Mouse (Mus musculus): ENCODE measurements around the gene Pomgnt1. TPM values are rescaled to one million over a fixed set of nuclear protein-coding genes. Genes with fewer than 3 reads are reported as not detected.

Pomgnt1 gene
- polyA plus RNA-seq, 1 experiment, result 33.6 TPM

GRCm38 (mm10) chr4:116193583-116194383 is 70.1 kb downstream of the Pomgnt1 start:
- Histone ChIP-seq H3K27me3 (ENCODE audit: control insufficient read depth, insufficient read depth, low read length, poor library complexity, severe bottlenecking) (no peaks in the 10 kb centered on the region), H3K4me1 (ENCODE audit: control insufficient read depth, insufficient read depth, low read length) (no peaks in the 10 kb centered on the region), H3K9ac (ENCODE audit: low read depth, poor library complexity, severe bottlenecking) (no peak overlapping the region), H3K36me3 (ENCODE audit: control insufficient read depth, insufficient read depth, low read length, poor library complexity, severe bottlenecking) (no peaks in the 10 kb centered on the region), H3K27ac (ENCODE audit: insufficient read depth, low read length) (no peak overlapping the region), H3K4me3 (ENCODE audit: low read depth, low read length) (no peak overlapping the region), H3K9me3 (replicated peaks; ENCODE audit: control insufficient read depth, insufficient read depth, low read length, poor library complexity, severe bottlenecking) (no peaks in the 10 kb centered on the region)
- TF ChIP-seq CTCF (IDR thresholded peaks at IDR 0.05; ENCODE audit: low read depth, low read length) (no peak), POLR2A (IDR thresholded peaks at IDR 0.05; ENCODE audit: insufficient read depth, low read length) (no peak), EP300 (IDR thresholded peaks at IDR 0.05; ENCODE audit: insufficient read depth, low read depth, low read length) (no peak)

DNA sequence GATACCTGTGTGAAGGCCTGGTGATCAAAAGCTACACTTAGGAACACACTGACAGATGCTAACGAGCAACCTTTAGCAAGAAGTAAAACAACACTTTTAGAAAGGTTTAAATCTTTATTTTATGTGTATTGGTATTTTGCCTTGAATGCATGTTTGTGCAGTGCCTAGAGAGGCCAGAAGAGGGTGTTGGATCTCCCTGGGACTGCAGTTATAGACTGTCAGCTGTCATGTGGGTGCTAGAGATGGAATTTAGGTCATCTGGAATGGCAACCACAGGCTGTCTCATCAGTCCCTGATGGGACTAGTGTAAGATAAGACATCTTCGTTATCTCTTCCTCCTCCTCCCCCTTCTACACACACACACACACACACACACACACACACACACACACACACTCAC is 74.8 kb downstream of the Pomgnt1 start:
- no peaks in the 10 kb centered on the region for H3K36me3 ChIP-seq (ENCODE audit: control insufficient read depth, insufficient read depth, low read length, poor library complexity, severe bottlenecking)
- H3K4me3 ChIP-seq (ENCODE audit: low read depth, low read length), result no peak overlapping the region
- H3K4me1 ChIP-seq (ENCODE audit: control insufficient read depth, insufficient read depth, low read length), result no peaks in the 10 kb centered on the region
- H3K27ac ChIP-seq (ENCODE audit: insufficient read depth, low read length), result no peak overlapping the region
- no peak for TF ChIP-seq POLR2A (IDR thresholded peaks at IDR 0.05; ENCODE audit: insufficient read depth, low read length)
- TF ChIP-seq EP300 (IDR thresholded peaks at IDR 0.05; ENCODE audit: insufficient read depth, low read depth, low read length), result no peak
- TF ChIP-seq CTCF (IDR thresholded peaks at IDR 0.05; ENCODE audit: low read depth, low read length), result no peak
- H3K9ac ChIP-seq (ENCODE audit: low read depth, poor library complexity, severe bottlenecking), result no peak overlapping the region
- no peaks in the 10 kb centered on the region for H3K9me3 ChIP-seq (replicated peaks; ENCODE audit: control insufficient read depth, insufficient read depth, low read length, poor library complexity, severe bottlenecking)
- H3K27me3 ChIP-seq (ENCODE audit: control insufficient read depth, insufficient read depth, low read length, poor library complexity, severe bottlenecking), result no peaks in the 10 kb centered on the region

DNA sequence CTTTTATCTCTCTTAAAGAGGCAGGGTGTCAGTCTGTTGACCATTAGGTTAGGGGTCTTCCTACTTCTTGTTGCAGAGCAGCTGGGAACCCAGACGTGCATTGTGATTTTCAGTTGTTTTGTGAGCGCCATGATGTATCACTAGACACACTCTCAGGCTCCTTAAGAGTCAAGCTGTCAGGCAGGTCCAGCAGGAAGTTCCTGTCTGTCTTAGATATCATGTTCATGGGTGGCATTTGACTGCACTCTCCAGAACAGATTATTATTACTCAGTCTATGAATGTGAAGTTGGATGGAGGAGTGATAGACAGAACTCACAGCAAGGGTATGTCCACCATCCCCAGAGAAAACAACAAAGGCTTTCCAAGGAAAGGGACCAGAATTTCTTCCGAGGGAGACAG is 80.8 kb downstream of the Pomgnt1 start:
- Histone ChIP-seq H3K9ac (ENCODE audit: low read depth, poor library complexity, severe bottlenecking) (no peak overlapping the region), H3K27ac (ENCODE audit: insufficient read depth, low read length) (no peak overlapping the region), H3K36me3 (ENCODE audit: control insufficient read depth, insufficient read depth, low read length, poor library complexity, severe bottlenecking) (no peaks in the 10 kb centered on the region), H3K4me1 (ENCODE audit: control insufficient read depth, insufficient read depth, low read length) (no peaks in the 10 kb centered on the region), H3K9me3 (replicated peaks; ENCODE audit: control insufficient read depth, insufficient read depth, low read length, poor library complexity, severe bottlenecking) (no peaks in the 10 kb centered on the region), H3K27me3 (ENCODE audit: control insufficient read depth, insufficient read depth, low read length, poor library complexity, severe bottlenecking) (no peaks in the 10 kb centered on the region), H3K4me3 (ENCODE audit: low read depth, low read length) (no peak overlapping the region)
- no peak for TF ChIP-seq EP300 (IDR thresholded peaks at IDR 0.05; ENCODE audit: insufficient read depth, low read depth, low read length)

DNA sequence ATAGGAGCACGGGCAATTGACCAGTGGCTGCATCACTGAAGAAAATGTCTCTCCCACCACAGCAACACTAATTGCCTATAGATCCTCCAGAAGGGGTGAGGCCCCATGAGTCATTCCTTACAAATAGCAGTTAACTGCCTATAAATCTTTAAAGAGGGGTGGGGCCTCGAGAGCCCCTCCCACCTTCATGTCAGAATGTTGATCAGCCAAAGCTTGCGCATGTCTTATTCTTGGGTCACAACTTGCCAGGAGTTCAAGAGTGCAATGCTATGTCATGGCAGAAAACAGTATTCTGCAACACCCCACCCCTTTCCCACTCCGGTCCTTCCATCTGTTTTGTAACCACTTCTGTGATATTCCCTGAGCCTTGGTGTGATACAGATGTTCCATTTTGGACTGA is 82.9 kb downstream of the Pomgnt1 start:
- no peaks in the 10 kb centered on the region for H3K36me3 ChIP-seq (ENCODE audit: control insufficient read depth, insufficient read depth, low read length, poor library complexity, severe bottlenecking)
- TF ChIP-seq POLR2A (IDR thresholded peaks at IDR 0.05; ENCODE audit: insufficient read depth, low read length) (no peak), EP300 (IDR thresholded peaks at IDR 0.05; ENCODE audit: insufficient read depth, low read depth, low read length) (no peak), CTCF (IDR thresholded peaks at IDR 0.05; ENCODE audit: low read depth, low read length) (no peak)
- H3K27me3 ChIP-seq (ENCODE audit: control insufficient read depth, insufficient read depth, low read length, poor library complexity, severe bottlenecking), result no peaks in the 10 kb centered on the region
- no peaks in the 10 kb centered on the region for H3K9me3 ChIP-seq (replicated peaks; ENCODE audit: control insufficient read depth, insufficient read depth, low read length, poor library complexity, severe bottlenecking)
- no peak overlapping the region for H3K27ac ChIP-seq (ENCODE audit: insufficient read depth, low read length)
- H3K4me1 ChIP-seq (ENCODE audit: control insufficient read depth, insufficient read depth, low read length), result no peaks in the 10 kb centered on the region
- H3K9ac ChIP-seq (ENCODE audit: low read depth, poor library complexity, severe bottlenecking), result no peak overlapping the region
- H3K4me3 ChIP-seq (ENCODE audit: low read depth, low read length), result no peak overlapping the region

DNA sequence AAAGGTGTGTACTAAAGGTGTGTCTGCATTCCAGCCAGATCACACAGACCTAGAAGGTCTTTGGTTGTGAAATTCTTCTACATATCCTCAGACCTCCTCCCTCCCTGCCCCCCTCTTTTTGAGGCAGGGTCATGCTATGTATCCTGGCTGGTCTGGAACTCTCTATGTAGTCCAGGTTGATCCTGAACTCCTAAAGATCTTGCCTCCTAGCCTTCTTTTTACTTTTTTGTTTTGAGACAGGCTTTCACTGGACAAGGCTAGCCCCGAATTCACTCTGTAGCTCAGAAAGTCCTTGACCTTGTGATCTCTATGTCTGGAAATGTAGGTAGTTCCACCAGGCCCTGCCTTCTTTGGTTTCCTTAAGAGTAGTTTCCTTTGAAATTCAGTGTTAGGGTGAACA is 85.3 kb downstream of the Pomgnt1 start:
- TF ChIP-seq EP300 (IDR thresholded peaks at IDR 0.05; ENCODE audit: insufficient read depth, low read depth, low read length), result no peak
- no peak overlapping the region for H3K27ac ChIP-seq (ENCODE audit: insufficient read depth, low read length)
- no peaks in the 10 kb centered on the region for H3K36me3 ChIP-seq (ENCODE audit: control insufficient read depth, insufficient read depth, low read length, poor library complexity, severe bottlenecking)
- no peaks in the 10 kb centered on the region for H3K9me3 ChIP-seq (replicated peaks; ENCODE audit: control insufficient read depth, insufficient read depth, low read length, poor library complexity, severe bottlenecking)
- no peaks in the 10 kb centered on the region for H3K27me3 ChIP-seq (ENCODE audit: control insufficient read depth, insufficient read depth, low read length, poor library complexity, severe bottlenecking)
- no peak overlapping the region for H3K4me3 ChIP-seq (ENCODE audit: low read depth, low read length)
- no peaks in the 10 kb centered on the region for H3K4me1 ChIP-seq (ENCODE audit: control insufficient read depth, insufficient read depth, low read length)
- H3K9ac ChIP-seq (ENCODE audit: low read depth, poor library complexity, severe bottlenecking), result no peak overlapping the region

Other genes with a start within 250 kb of the Pomgnt1 start
- not detected in 2 replicates for gene Kncn, start 239.4 kb upstream of the Pomgnt1 start, polyA plus RNA-seq (2011; ENCODE audit: insufficient read depth, insufficient read length, low read depth, missing spikeins)
- gene 6430628N08Rik, start 233.2 kb upstream of the Pomgnt1 start, polyA plus RNA-seq (2011; ENCODE audit: insufficient read depth, insufficient read length, low read depth, missing spikeins), result not detected in 2 replicates
- gene Dmbx1, start 183.9 kb upstream of the Pomgnt1 start, polyA plus RNA-seq (2011; ENCODE audit: insufficient read depth, insufficient read length, low read depth, missing spikeins), result 0.70 and 0.88 TPM in 2 replicates
- 1.9 and 2.7 TPM in 2 replicates for gene Faah, start 105.9 kb upstream of the Pomgnt1 start, polyA plus RNA-seq (2011; ENCODE audit: insufficient read depth, insufficient read length, low read depth, missing spikeins)
- 11.7 and 14.4 TPM in 2 replicates for gene Nsun4, start 70.0 kb upstream of the Pomgnt1 start, polyA plus RNA-seq (2011; ENCODE audit: insufficient read depth, insufficient read length, low read depth, missing spikeins)
- gene Uqcrh, start 48.8 kb upstream of the Pomgnt1 start, polyA plus RNA-seq (2011; ENCODE audit: insufficient read depth, insufficient read length, low read depth, missing spikeins), result 406 and 433 TPM in 2 replicates
- 38.3 and 42.7 TPM in 2 replicates for gene Lrrc41, start 48.6 kb upstream of the Pomgnt1 start, polyA plus RNA-seq (2011; ENCODE audit: insufficient read depth, insufficient read length, low read depth, missing spikeins)
- 41.1 and 51.9 TPM in 2 replicates for gene Rad54l, start 150 bp upstream of the Pomgnt1 start, polyA plus RNA-seq (2011; ENCODE audit: insufficient read depth, insufficient read length, low read depth, missing spikeins)
- 1.2 and 1.5 TPM in 2 replicates for gene Lurap1, start 27.5 kb downstream of the Pomgnt1 start, polyA plus RNA-seq (2011; ENCODE audit: insufficient read depth, insufficient read length, low read depth, missing spikeins)
- 1.1 TPM in 1 of 2 replicates, not detected in the other for gene Tspan1, start 43.8 kb downstream of the Pomgnt1 start, polyA plus RNA-seq (2011; ENCODE audit: insufficient read depth, insufficient read length, low read depth, missing spikeins)
- not detected in 2 replicates for gene 1700042G07Rik, start 49.5 kb downstream of the Pomgnt1 start, polyA plus RNA-seq (2011; ENCODE audit: insufficient read depth, insufficient read length, low read depth, missing spikeins)
- 0.90 TPM in 1 of 2 replicates, not detected in the other for gene Gm49337, start 49.5 kb downstream of the Pomgnt1 start, polyA plus RNA-seq (2011; ENCODE audit: insufficient read depth, insufficient read length, low read depth, missing spikeins)
- gene Pik3r3, start 97.8 kb downstream of the Pomgnt1 start, polyA plus RNA-seq (2011; ENCODE audit: insufficient read depth, insufficient read length, low read depth, missing spikeins), result 4.4 and 4.5 TPM in 2 replicates